Mouse (Mus musculus) spleen, adult 2 months (tissue): ENCODE results near the gene Slirp. TPM values are rescaled to one million over a fixed set of nuclear protein-coding genes. Genes with fewer than 3 reads are reported as not detected.

ENCODE experiments used
- DNase-seq, 2 experiments: peaks; one replicate each; pipeline versions ENCODE4 v3.0.0 to v3.0.0-alpha.2; 2012 to 2021; ENCODE audit warnings: low spot score in 2 of 2, low read depth in 1 of 2
- H3K27ac ChIP-seq: fragments of 200-500 bp; 2 replicates; pipeline ENCODE4 v1.5.1; 2012; ENCODE audit warnings: low read length, inconsistent platforms; ENCODE audit not compliant: insufficient read depth
- H3K27me3 ChIP-seq: fragments of 200-500 bp; 2 replicates; pipeline ENCODE4 v1.6.1; 2012; ENCODE audit warnings: mild to moderate bottlenecking, moderate library complexity, low read length, inconsistent platforms; ENCODE audit not compliant: control insufficient read depth, insufficient read depth
- H3K36me3 ChIP-seq: fragments of 200-500 bp; 2 replicates; pipeline ENCODE4 v1.6.1; 2012; ENCODE audit warnings: mild to moderate bottlenecking, low read length, inconsistent platforms; ENCODE audit not compliant: control insufficient read depth, insufficient read depth
- H3K4me1 ChIP-seq: fragments of 200-500 bp; 2 replicates; pipeline ENCODE4 v1.6.1; 2011; ENCODE audit warnings: inconsistent platforms; ENCODE audit not compliant: control insufficient read depth, insufficient read depth, insufficient read length
- H3K4me3 ChIP-seq: fragments of 200-500 bp; 2 replicates; pipeline ENCODE4 v1.5.1; 2011; ENCODE audit warnings: mild to moderate bottlenecking, inconsistent platforms; ENCODE audit not compliant: insufficient read depth, insufficient read length; ENCODE audit errors: extremely low read depth
- CTCF ChIP-seq: fragments of 200-500 bp; IDR thresholded peaks from 2 replicates; pipeline ENCODE4 v1.5.1; 2011; ENCODE audit warnings: mild to moderate bottlenecking, inconsistent platforms; ENCODE audit not compliant: insufficient read depth, insufficient read length, insufficient replicate concordance; ENCODE audit errors: extremely low read depth
- POLR2A ChIP-seq: fragments of 200-500 bp; IDR thresholded peaks from 2 replicates; pipeline ENCODE4 v1.6.1; 2011; ENCODE audit warnings: low read depth, low read length, inconsistent platforms
- WGBS: fragments of 180-500 bp; shearing (Covaris S2); methylation state at CpG from one replicate; pipeline ENCODE4 v1.1.7; 2018; 5-methylcytosine and 5-hydroxymethylcytosine counted together
- polyA plus RNA-seq: library from polyadenylated mRNA; depleted of rRNA; stranded (reverse); fragments of >200 nt; gene quantifications from 2 replicates; pipeline ENCODE4 v1.2.3, GENCODE M21; 2012; rRNA removed

Slirp gene
- polyA plus RNA-seq = 4.4 and 4.8 TPM in 2 replicates

- WGBS = under 1% methylated on average over 28 of the region's 28 CpGs
- DNase-seq = peak; percentile 84 to 88
- no peaks in the 10 kb centered on the region for H3K27me3 ChIP-seq
- H3K4me3 ChIP-seq = peak within 1 kb of the TSS; percentile 98
- peaks cover 7% of the 10 kb centered on the region; the same call in 1 of the 2 replicates for H3K4me1 ChIP-seq
- H3K27ac ChIP-seq = peak within 1 kb of the TSS; percentile 78
- H3K36me3 ChIP-seq = peaks cover 20% of the 10 kb centered on the region
- peak; percentile 53 for TF ChIP-seq POLR2A
- no peak for TF ChIP-seq CTCF
Measured at GRCm38 (mm10) chr12:87443700-87444122, at the start of gene Slirp, which contains the start of gene Alkbh1. Slirp (plus strand) TSS chr12:87443896. Alkbh1 (minus strand) TSS chr12:87444017.

GRCm38 (mm10) chr12:87394316-87394715, 49.4 kb upstream of the Slirp start:
- TF ChIP-seq POLR2A (no peak), CTCF (no peak)
- no peaks in the 10 kb centered on the region for H3K4me1 ChIP-seq
- no peaks in the 10 kb centered on the region for H3K36me3 ChIP-seq
- no peaks in the 10 kb centered on the region for H3K27me3 ChIP-seq
- H3K4me3 ChIP-seq = no peak overlapping the region
- 92% methylated on average over 6 of the region's 6 CpGs for WGBS
- no peak overlapping the region for H3K27ac ChIP-seq
- DNase-seq = no peak

GRCm38 (mm10) chr12:87397126-87397525, 46.6 kb upstream of the Slirp start:
- WGBS = 85% methylated on average over 4 of the region's 4 CpGs
- no peak for DNase-seq
- H3K4me3 ChIP-seq = no peak overlapping the region
- no peak overlapping the region for H3K27ac ChIP-seq
- no peaks in the 10 kb centered on the region for H3K4me1 ChIP-seq
- no peaks in the 10 kb centered on the region for H3K27me3 ChIP-seq
- H3K36me3 ChIP-seq = no peaks in the 10 kb centered on the region
- TF ChIP-seq POLR2A (no peak), CTCF (no peak)

- H3K36me3 ChIP-seq = no peaks in the 10 kb centered on the region
- H3K27ac ChIP-seq = no peak overlapping the region
- H3K4me1 ChIP-seq = no peaks in the 10 kb centered on the region
- DNase-seq = no peak
- no peak overlapping the region for H3K4me3 ChIP-seq
- 89% methylated on average over 4 of the region's 4 CpGs for WGBS
- H3K27me3 ChIP-seq = no peaks in the 10 kb centered on the region
- no peak for TF ChIP-seq POLR2A
- no peak for TF ChIP-seq CTCF
Measured at GRCm38 (mm10) chr12:87397811-87398417, 45.8 kb upstream of the Slirp start.

GRCm38 (mm10) chr12:87399119-87399819, 44.4 kb upstream of the Slirp start:
- Histone ChIP-seq H3K27me3 (no peaks in the 10 kb centered on the region), H3K4me3 (no peak overlapping the region), H3K4me1 (no peaks in the 10 kb centered on the region), H3K36me3 (no peaks in the 10 kb centered on the region), H3K27ac (no peak overlapping the region)
- 57% methylated on average over 10 of the region's 10 CpGs for WGBS
- DNase-seq = no peak
- TF ChIP-seq CTCF (no peak), POLR2A (no peak)

- no peak overlapping the region for H3K27ac ChIP-seq
- DNase-seq = no peak
- H3K36me3 ChIP-seq = no peaks in the 10 kb centered on the region
- no peaks in the 10 kb centered on the region for H3K4me1 ChIP-seq
- no peak for TF ChIP-seq CTCF
- TF ChIP-seq POLR2A = no peak
- H3K4me3 ChIP-seq = no peak overlapping the region
- H3K27me3 ChIP-seq = no peaks in the 10 kb centered on the region
- 82% methylated on average over 6 of the region's 6 CpGs for WGBS
Measured at GRCm38 (mm10) chr12:87401883-87402282, 41.8 kb upstream of the Slirp start.

- no peak for DNase-seq
- H3K27ac ChIP-seq = no peak overlapping the region
- no peak overlapping the region for H3K4me3 ChIP-seq
- H3K4me1 ChIP-seq = no peaks in the 10 kb centered on the region
- TF ChIP-seq CTCF (no peak), POLR2A (no peak)
- no peaks in the 10 kb centered on the region for H3K36me3 ChIP-seq
- 75% methylated on average over 4 of the region's 4 CpGs for WGBS
- H3K27me3 ChIP-seq = no peaks in the 10 kb centered on the region
Measured at GRCm38 (mm10) chr12:87405165-87405564, 38.5 kb upstream of the Slirp start.
